12 mouse cellular contexts compared by ENCODE assay signal in the genomic region with DNA sequence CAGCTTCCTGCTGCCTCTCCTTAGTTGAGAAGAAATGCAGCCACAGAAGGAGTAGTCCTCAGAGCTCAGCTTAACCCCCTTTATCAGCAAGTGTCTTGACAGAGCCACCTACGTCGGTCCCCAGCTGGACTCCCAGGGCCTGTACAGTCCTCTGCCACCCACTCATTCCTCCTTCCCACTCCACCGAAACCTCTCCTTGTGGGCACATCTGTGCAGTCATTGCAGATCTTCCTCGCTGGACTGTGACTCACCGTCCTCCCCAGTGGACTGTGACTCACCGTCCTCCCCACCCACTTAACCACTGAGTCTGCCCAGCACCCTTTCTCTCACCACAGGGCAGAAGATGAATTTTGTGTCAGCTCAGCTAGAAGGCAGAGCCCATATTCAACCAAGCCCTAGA. TPM values are rescaled to one million over a fixed set of nuclear protein-coding genes. Genes with fewer than 3 reads are reported as not detected.
DNase-seq lines count a peak whose midpoint lies in the region; ATAC-seq and TF ChIP-seq lines count a peak whose summit lies in the region.
"Had no signal": no experiment of that assay in that cellular context is flagged by ENCODE, and none has a peak within 500 bp of the region (broad histone marks: within the 10 kb centered on the region; RNA-seq: fewer than 3 reads in every experiment).

No protein-coding gene starts in this region.

- H3K4me3 ChIP-seq in embryonic facial prominence, embryonic 13.5 days: no peak overlapping the region
- H3K4me3 ChIP-seq in embryonic facial prominence, embryonic 10.5 days: no peak overlapping the region
- H3K4me3 ChIP-seq in midbrain, embryonic 10.5 days: no peak overlapping the region
- H3K4me3 ChIP-seq in midbrain, postnatal 0 days (ENCODE audit: low read depth, low read length): no peak overlapping the region
- H3K4me3 ChIP-seq in embryonic facial prominence, embryonic 15.5 days (replicated peaks): no peak overlapping the region
- no peak overlapping the region for H3K4me3 ChIP-seq in intestine, embryonic 16.5 days (ENCODE audit: low read length)
- no peak overlapping the region for H3K4me3 ChIP-seq in hindbrain, embryonic 16.5 days (ENCODE audit: low read length)
- H3K4me3 ChIP-seq: midbrain, embryonic 12.5 days had no signal

- TF ChIP-seq CTCF in midbrain, postnatal 0 days (IDR thresholded peaks at IDR 0.05): no peak

- no peak overlapping the region for H3K4me2 ChIP-seq in embryonic facial prominence, embryonic 13.5 days
- no peak overlapping the region for H3K4me2 ChIP-seq in midbrain, postnatal 0 days (ENCODE audit: low read depth, low read length, poor library complexity, severe bottlenecking)
- H3K4me2 ChIP-seq in embryonic facial prominence, embryonic 15.5 days (replicated peaks): no peak overlapping the region
- no peak overlapping the region for H3K4me2 ChIP-seq in intestine, embryonic 16.5 days (ENCODE audit: low read depth, low read length)
- no peak overlapping the region for H3K4me2 ChIP-seq in hindbrain, embryonic 16.5 days (ENCODE audit: low read length)
- H3K4me2 ChIP-seq: midbrain, embryonic 12.5 days had no signal

- 79% methylated on average over 6 of the region's 6 CpGs for WGBS in embryonic facial prominence, embryonic 13.5 days
- 85% methylated on average over 6 of the region's 6 CpGs for WGBS in embryonic facial prominence, embryonic 10.5 days
- WGBS in midbrain, embryonic 10.5 days: 94% methylated on average over 6 of the region's 6 CpGs
- 87% methylated on average over 6 of the region's 6 CpGs for WGBS in midbrain, postnatal 0 days
- WGBS in embryonic facial prominence, embryonic 15.5 days: 71% methylated on average over 6 of the region's 6 CpGs
- 76% methylated on average over 6 of the region's 6 CpGs for WGBS in intestine, embryonic 16.5 days
- 81% methylated on average over 6 of the region's 6 CpGs for WGBS in hindbrain, embryonic 16.5 days

- H3K27me3 ChIP-seq in embryonic facial prominence, embryonic 13.5 days: no peaks in the 10 kb centered on the region
- no peaks in the 10 kb centered on the region for H3K27me3 ChIP-seq in embryonic facial prominence, embryonic 10.5 days (replicated peaks; ENCODE audit: low read depth, poor library complexity, severe bottlenecking)
- no peaks in the 10 kb centered on the region for H3K27me3 ChIP-seq in midbrain, embryonic 10.5 days (ENCODE audit: low read depth, poor library complexity, severe bottlenecking)
- H3K27me3 ChIP-seq in midbrain, postnatal 0 days (ENCODE audit: insufficient read depth, low read length): no peaks in the 10 kb centered on the region
- no peaks in the 10 kb centered on the region for H3K27me3 ChIP-seq in embryonic facial prominence, embryonic 15.5 days
- no peaks in the 10 kb centered on the region for H3K27me3 ChIP-seq in intestine, embryonic 16.5 days (replicated peaks; ENCODE audit: control insufficient read depth, insufficient read depth, low read length)
- H3K27me3 ChIP-seq in hindbrain, embryonic 16.5 days (replicated peaks; ENCODE audit: control insufficient read depth, insufficient read depth, low read length): no peaks in the 10 kb centered on the region

- DNase-seq in embryonic facial prominence, embryonic 10.5 days (ENCODE audit: low spot score): no peak
- no peak for DNase-seq in midbrain, embryonic 10.5 days (ENCODE audit: low spot score)
- no peak for DNase-seq in midbrain, postnatal 0 days (ENCODE audit: low spot score)
- peak; percentile 60 to 63 for DNase-seq in right cerebral cortex, postnatal 36 days (ENCODE audit: low spot score in 2 of 2)
- DNase-seq: cerebellum, adult 18-20 months; gastrocnemius, postnatal 10 days; kidney, adult 18-20 months had no signal

- no peaks in the 10 kb centered on the region for H3K9me3 ChIP-seq in embryonic facial prominence, embryonic 13.5 days
- H3K9me3 ChIP-seq in embryonic facial prominence, embryonic 10.5 days: no peaks in the 10 kb centered on the region
- H3K9me3 ChIP-seq in midbrain, embryonic 10.5 days (replicated peaks): no peaks in the 10 kb centered on the region
- H3K9me3 ChIP-seq in midbrain, postnatal 0 days (ENCODE audit: low read length): no peaks in the 10 kb centered on the region
- no peaks in the 10 kb centered on the region for H3K9me3 ChIP-seq in embryonic facial prominence, embryonic 15.5 days (replicated peaks)
- H3K9me3 ChIP-seq in intestine, embryonic 16.5 days (ENCODE audit: control insufficient read depth, low read length): no peaks in the 10 kb centered on the region
- no peaks in the 10 kb centered on the region for H3K9me3 ChIP-seq in hindbrain, embryonic 16.5 days (ENCODE audit: control insufficient read depth, low read length)
- H3K9me3 ChIP-seq: midbrain, embryonic 12.5 days had no signal

- peak overlapping the region; percentile 53; the same call in 1 of the 2 replicates for H3K27ac ChIP-seq in embryonic facial prominence, embryonic 13.5 days
- no peak overlapping the region for H3K27ac ChIP-seq in embryonic facial prominence, embryonic 10.5 days (replicated peaks)
- 0 out of 2 replicates have a peak overlapping the region, but pooled peaks have one; percentile 4 for H3K27ac ChIP-seq in midbrain, embryonic 10.5 days (replicated peaks)
- no peak overlapping the region for H3K27ac ChIP-seq in midbrain, postnatal 0 days (ENCODE audit: low read depth, low read length)
- H3K27ac ChIP-seq in embryonic facial prominence, embryonic 15.5 days (replicated peaks): peak overlapping the region; percentile 44; the same call in 1 of the 2 replicates
- no peak overlapping the region for H3K27ac ChIP-seq in intestine, embryonic 16.5 days (ENCODE audit: low read length)
- H3K27ac ChIP-seq in hindbrain, embryonic 16.5 days (ENCODE audit: low read depth, low read length): no peak overlapping the region
- H3K27ac ChIP-seq: midbrain, embryonic 12.5 days had no signal

- no peaks in the 10 kb centered on the region for H3K36me3 ChIP-seq in embryonic facial prominence, embryonic 13.5 days
- no peaks in the 10 kb centered on the region for H3K36me3 ChIP-seq in embryonic facial prominence, embryonic 10.5 days (replicated peaks)
- no peaks in the 10 kb centered on the region for H3K36me3 ChIP-seq in midbrain, embryonic 10.5 days
- H3K36me3 ChIP-seq in midbrain, postnatal 0 days (ENCODE audit: insufficient read depth, low read length): no peaks in the 10 kb centered on the region
- no peaks in the 10 kb centered on the region for H3K36me3 ChIP-seq in embryonic facial prominence, embryonic 15.5 days
- no peaks in the 10 kb centered on the region for H3K36me3 ChIP-seq in intestine, embryonic 16.5 days (ENCODE audit: control insufficient read depth, insufficient read depth, low read length)
- H3K36me3 ChIP-seq in hindbrain, embryonic 16.5 days (ENCODE audit: control insufficient read depth, insufficient read depth, low read length): no peaks in the 10 kb centered on the region
- H3K36me3 ChIP-seq: midbrain, embryonic 12.5 days had no signal

- H3K4me1 ChIP-seq in embryonic facial prominence, embryonic 13.5 days: peaks cover 32% of the 10 kb centered on the region
- H3K4me1 ChIP-seq in embryonic facial prominence, embryonic 10.5 days: peaks cover 37% of the 10 kb centered on the region
- H3K4me1 ChIP-seq in midbrain, embryonic 10.5 days: peaks cover 35% of the 10 kb centered on the region
- H3K4me1 ChIP-seq in midbrain, postnatal 0 days (ENCODE audit: insufficient read depth, low read length): peaks cover 6% of the 10 kb centered on the region; the same call in 1 of the 2 replicates
- H3K4me1 ChIP-seq in embryonic facial prominence, embryonic 15.5 days: peaks cover 16% of the 10 kb centered on the region
- H3K4me1 ChIP-seq in intestine, embryonic 16.5 days (ENCODE audit: control insufficient read depth, insufficient read depth, low read length): peaks cover 2% of the 10 kb centered on the region; the same call in 1 of the 2 replicates
- H3K4me1 ChIP-seq in hindbrain, embryonic 16.5 days (ENCODE audit: control insufficient read depth, insufficient read depth, low read depth, low read length): peaks cover 15% of the 10 kb centered on the region

- ATAC-seq in embryonic facial prominence, embryonic 13.5 days (ENCODE audit: insufficient number of reproducible peaks, insufficient read depth, low FRiP score, low TSS enrichment, low read depth): no peak
- no peak for ATAC-seq in midbrain, postnatal 0 days (ENCODE audit: low FRiP score)
- no peak for ATAC-seq in embryonic facial prominence, embryonic 15.5 days (ENCODE audit: insufficient number of reproducible peaks, low FRiP score, low TSS enrichment, low read depth)
- no peak for ATAC-seq in intestine, embryonic 16.5 days
- ATAC-seq in hindbrain, embryonic 16.5 days: no peak

- no peak overlapping the region for H3K9ac ChIP-seq in embryonic facial prominence, embryonic 13.5 days
- H3K9ac ChIP-seq in midbrain, postnatal 0 days (replicated peaks; ENCODE audit: low read length, poor library complexity, severe bottlenecking): no peak overlapping the region
- H3K9ac ChIP-seq in embryonic facial prominence, embryonic 15.5 days: no peak overlapping the region
- H3K9ac ChIP-seq in intestine, embryonic 16.5 days (ENCODE audit: low read depth, low read length): no peak overlapping the region
- no peak overlapping the region for H3K9ac ChIP-seq in hindbrain, embryonic 16.5 days (ENCODE audit: low read depth, low read length)
- H3K9ac ChIP-seq: midbrain, embryonic 12.5 days had no signal

RNA-seq across cellular contexts. Expression of a gene that starts 31.1 kb away (rescaled TPM):
- 13.5 and 14.4 TPM in 2 replicates for polyA plus RNA-seq in embryonic facial prominence, embryonic 13.5 days (2015; fragmentation: Nextera tagmentation; extraction: Ambion mirVana)
- 11.2 and 11.5 TPM in 2 replicates for polyA plus RNA-seq in embryonic facial prominence, embryonic 10.5 days (2016; fragmentation: Nextera tagmentation; extraction: Ambion mirVana)
- 6.4 and 7.2 TPM in 2 replicates for polyA plus RNA-seq in midbrain, embryonic 10.5 days (2016; fragmentation: Nextera tagmentation; extraction: Ambion mirVana)
- total RNA-seq in midbrain, postnatal 0 days (2014; rRNA removed): 4.2 and 4.9 TPM in 2 replicates
- polyA plus RNA-seq in midbrain, postnatal 0 days (2015; fragmentation: Nextera tagmentation; extraction: Ambion mirVana): 3.7 and 4.0 TPM in 2 replicates
- 22.1 and 22.5 TPM in 2 replicates for polyA plus RNA-seq in embryonic facial prominence, embryonic 15.5 days (2015; fragmentation: Nextera tagmentation; extraction: Ambion mirVana)
- 11.3 and 11.8 TPM in 2 replicates for polyA plus RNA-seq in intestine, embryonic 16.5 days (2015; fragmentation: Nextera tagmentation; extraction: Ambion mirVana)
- polyA plus RNA-seq in hindbrain, embryonic 16.5 days (2015; fragmentation: Nextera tagmentation; extraction: Ambion mirVana): 2.7 and 3.8 TPM in 2 replicates

RNA-seq across cellular contexts. Expression of a gene that starts 56.6 kb away (rescaled TPM):
- 25.3 TPM in 2 replicates for polyA plus RNA-seq in embryonic facial prominence, embryonic 13.5 days (2015; fragmentation: Nextera tagmentation; extraction: Ambion mirVana)
- polyA plus RNA-seq in embryonic facial prominence, embryonic 10.5 days (2016; fragmentation: Nextera tagmentation; extraction: Ambion mirVana): 32.2 and 32.9 TPM in 2 replicates
- polyA plus RNA-seq in midbrain, embryonic 10.5 days (2016; fragmentation: Nextera tagmentation; extraction: Ambion mirVana): 45.2 and 70.8 TPM in 2 replicates
- 424 and 472 TPM in 2 replicates for total RNA-seq in midbrain, postnatal 0 days (2014; rRNA removed)
- polyA plus RNA-seq in midbrain, postnatal 0 days (2015; fragmentation: Nextera tagmentation; extraction: Ambion mirVana): 473 and 503 TPM in 2 replicates
- polyA plus RNA-seq in embryonic facial prominence, embryonic 15.5 days (2015; fragmentation: Nextera tagmentation; extraction: Ambion mirVana): 15.6 and 18.8 TPM in 2 replicates
- polyA plus RNA-seq in intestine, embryonic 16.5 days (2015; fragmentation: Nextera tagmentation; extraction: Ambion mirVana): 12.0 and 12.6 TPM in 2 replicates
- polyA plus RNA-seq in hindbrain, embryonic 16.5 days (2015; fragmentation: Nextera tagmentation; extraction: Ambion mirVana): 442 and 494 TPM in 2 replicates

Comparison
In these comparisons a context has a peak if more than half of its experiments do, and no peak if none do; other contexts are left out.
1. H3K27ac ChIP-seq: peak in embryonic facial prominence, embryonic 13.5 days (single experiment), midbrain, embryonic 10.5 days (single experiment) and embryonic facial prominence, embryonic 15.5 days (single experiment); none in embryonic facial prominence, embryonic 10.5 days (single experiment), midbrain, postnatal 0 days (single experiment), intestine, embryonic 16.5 days (single experiment) and hindbrain, embryonic 16.5 days (single experiment).
2. DNase-seq: peak in right cerebral cortex, postnatal 36 days (2 of 2); none in embryonic facial prominence, embryonic 10.5 days (single experiment), midbrain, embryonic 10.5 days (single experiment) and midbrain, postnatal 0 days (single experiment).